Mouse (Mus musculus) hindlimb bud, embryonic 11.5 days (tissue): Measurements from ENCODE around the gene Exoc3l.
"Not testable (repeated sequence)": the region's sequence is repeated elsewhere in the genome, so short reads cannot be mapped to it uniquely, and the experiment has no call there.

ENCODE experiments used
- DNase-seq: peaks from one replicate; pipeline ENCODE4 v3.0.0-alpha.2; 2012; ENCODE audit warnings: low read depth, low spot score; ENCODE audit errors: extremely low spot score

The Exoc3l gene

GRCm38 (mm10) chr8:105292471-105292870 lies 3.4 kb downstream of the Exoc3l start:
- DNase-seq: no peak

- not testable (repeated sequence) for DNase-seq
These were observed 4.1 kb downstream of the Exoc3l start for GRCm38 (mm10) chr8:105291802-105292201.

GRCm38 (mm10) chr8:105291364-105291763 lies 4.5 kb downstream of the Exoc3l start:
- not testable (repeated sequence) for DNase-seq

GRCm38 (mm10) chr8:105290554-105291314 lies 5.2 kb downstream of the Exoc3l start:
- DNase-seq: peak; percentile 85

GRCm38 (mm10) chr8:105289805-105290460 lies 6.0 kb downstream of the Exoc3l start, which contains the start of gene 4931428F04Rik:
Gene 4931428F04Rik, minus strand, starts transcription at chr8:105289864.
- DNase-seq: no peak

- DNase-seq: peak; percentile 92
These were observed 6.8 kb downstream of the Exoc3l start for GRCm38 (mm10) chr8:105288958-105289732.

GRCm38 (mm10) chr8:105288231-105288630 lies 7.7 kb downstream of the Exoc3l start:
- no peak for DNase-seq

- no peak for DNase-seq
These were observed 9.0 kb downstream of the Exoc3l start for GRCm38 (mm10) chr8:105286907-105287306.

- no peak for DNase-seq
These were observed 10.4 kb downstream of the Exoc3l start for GRCm38 (mm10) chr8:105285514-105285913.

GRCm38 (mm10) chr8:105283074-105283473 lies 12.8 kb downstream of the Exoc3l start:
- no peak for DNase-seq

GRCm38 (mm10) chr8:105282239-105282638 lies 13.7 kb downstream of the Exoc3l start:
- DNase-seq: no peak

- DNase-seq: no peak
These were observed 14.1 kb downstream of the Exoc3l start for GRCm38 (mm10) chr8:105281821-105282220.

- no peak for DNase-seq
These were observed 15.3 kb downstream of the Exoc3l start for GRCm38 (mm10) chr8:105280567-105280966.

- DNase-seq: no peak
These were observed 17.0 kb downstream of the Exoc3l start for GRCm38 (mm10) chr8:105278911-105279334.

GRCm38 (mm10) chr8:105276292-105277120 lies 19.4 kb downstream of the Exoc3l start:
- no peak for DNase-seq

GRCm38 (mm10) chr8:105275840-105276239 lies 20.1 kb downstream of the Exoc3l start, which contains the start of gene Nol3:
Gene Nol3, plus strand, starts transcription at chr8:105276140.
- no peak for DNase-seq

- no peak for DNase-seq
These were observed 20.5 kb downstream of the Exoc3l start for GRCm38 (mm10) chr8:105275387-105275786.

- no peak for DNase-seq
These were observed 25.1 kb downstream of the Exoc3l start for GRCm38 (mm10) chr8:105270916-105271186.

- DNase-seq: no peak
These were observed 25.6 kb downstream of the Exoc3l start for GRCm38 (mm10) chr8:105270101-105270915.

GRCm38 (mm10) chr8:105269461-105269947 lies 26.4 kb downstream of the Exoc3l start, which contains the start of gene Hsf4:
Gene Hsf4, plus strand, starts transcription at chr8:105269801.
- DNase-seq: no peak
